Mouse (Mus musculus): ENCODE measurements at regions not wholly inside any gene's neighbourhood (a gene's known extent, or its start where the extent isn't known, plus 50 kb on each side); places are given as distances from the start of the nearest gene placed in this dataset.
A peak's percentile ranks its signal among the peaks of the same experiment; 100 is the strongest.
"Not testable (repeated sequence)": the region's sequence is repeated elsewhere in the genome, so short reads cannot be mapped to it uniquely, and the experiment has no call there.

GRCm38 (mm10) chr17:94866630-94867029 is 116.8 kb upstream of the Mettl4 start:
- intact Hi-C loops (cut with DNase I): no loop called here
- no peak for DNase-seq

- DNase-seq: peak; percentile 56 to 59
- intact Hi-C loops (cut with DNase I): not testable (repeated sequence)
These were observed 114.9 kb upstream of the Mettl4 start for GRCm38 (mm10) chr17:94864531-94865318.

DNA sequence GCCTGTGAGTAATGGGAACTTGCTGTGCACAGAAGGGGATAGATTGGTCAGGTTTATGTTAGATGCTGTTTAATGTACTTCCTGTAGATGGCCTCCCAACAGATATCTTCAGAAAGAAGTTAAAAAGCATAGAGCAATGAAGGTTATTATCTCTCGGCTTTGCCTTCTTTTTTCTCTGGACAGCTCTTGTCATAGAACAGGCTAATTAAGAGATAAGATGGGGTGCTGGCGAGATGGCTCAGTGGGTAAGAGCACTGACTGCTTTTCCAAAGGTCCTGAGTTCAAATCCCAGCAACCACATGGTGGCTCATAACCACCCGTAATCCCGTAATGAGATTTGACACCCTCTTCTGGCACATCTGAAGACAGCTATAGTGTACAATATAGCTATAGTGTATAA is 104.9 kb upstream of the Mettl4 start:
- intact Hi-C loops (cut with DNase I); DNase-seq: not testable (repeated sequence)

DNA sequence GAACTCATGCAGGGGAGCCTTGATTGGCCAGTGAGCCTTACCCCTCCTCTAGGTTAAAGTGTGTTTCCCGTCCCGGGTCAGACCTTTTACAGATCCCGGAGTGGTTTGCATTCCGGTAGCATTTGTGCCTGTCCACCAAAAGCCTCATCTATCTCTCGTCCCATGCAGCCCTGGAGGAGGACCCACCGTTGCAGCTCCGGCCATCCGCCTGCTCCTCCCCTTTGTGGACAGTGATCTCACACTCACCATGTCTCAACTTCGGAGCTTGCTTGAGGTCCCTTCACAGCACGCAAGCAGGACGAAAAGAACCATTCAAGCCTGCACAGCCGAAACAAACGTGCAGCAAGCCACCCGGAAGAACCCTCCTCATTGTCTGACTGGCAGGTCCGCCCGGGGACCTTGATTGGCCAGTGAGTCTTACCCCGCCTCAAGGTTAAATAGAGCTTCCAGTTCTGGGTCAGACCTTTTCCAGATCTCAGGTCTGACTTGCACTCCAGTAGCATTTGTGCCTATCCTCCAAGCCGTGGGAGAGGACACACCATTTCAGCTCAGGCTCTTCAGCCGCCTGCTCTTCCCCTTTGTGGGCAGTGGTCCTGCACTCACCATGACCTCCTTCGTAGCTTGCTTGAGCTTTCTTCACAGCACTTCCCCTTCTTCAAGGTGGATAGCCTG is 84.8 kb upstream of the Mettl4 start:
- peak; percentile 79 to 80 for DNase-seq
- intact Hi-C loops (cut with DNase I): loop anchor here (2.0 kb wide), 1 partner anchor 86 kb away; no protein-coding TSS in a partner anchor

- intact Hi-C loops (cut with DNase I): loop anchor here (2.0 kb wide), 1 partner anchor 85 kb away; no protein-coding TSS in a partner anchor
- DNase-seq: peak in 1 of 2 experiments; percentile 2
These were observed 84.2 kb upstream of the Mettl4 start for GRCm38 (mm10) chr17:94834067-94834445.

DNA sequence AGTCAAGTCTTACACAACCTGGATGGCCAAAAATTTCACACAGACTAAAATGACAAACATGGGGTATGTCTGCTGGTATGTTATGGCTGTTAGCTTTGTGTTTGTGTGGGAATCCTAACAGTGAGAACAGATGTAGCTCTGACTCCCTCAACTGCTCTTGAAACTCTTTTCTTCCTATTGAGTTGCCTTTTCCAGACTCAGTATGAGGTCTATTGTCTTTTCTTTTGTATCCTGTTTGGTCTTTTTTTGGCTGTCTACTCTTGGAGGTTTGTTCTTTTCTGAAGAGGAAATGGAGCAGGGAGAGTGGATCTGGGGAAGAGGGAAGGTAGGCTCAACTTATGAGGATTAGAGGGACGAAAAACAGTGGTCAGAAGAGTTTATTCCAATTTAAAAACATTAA is 76.6 kb upstream of the Mettl4 start:
- intact Hi-C loops (cut with DNase I); DNase-seq: not testable (repeated sequence)

DNA sequence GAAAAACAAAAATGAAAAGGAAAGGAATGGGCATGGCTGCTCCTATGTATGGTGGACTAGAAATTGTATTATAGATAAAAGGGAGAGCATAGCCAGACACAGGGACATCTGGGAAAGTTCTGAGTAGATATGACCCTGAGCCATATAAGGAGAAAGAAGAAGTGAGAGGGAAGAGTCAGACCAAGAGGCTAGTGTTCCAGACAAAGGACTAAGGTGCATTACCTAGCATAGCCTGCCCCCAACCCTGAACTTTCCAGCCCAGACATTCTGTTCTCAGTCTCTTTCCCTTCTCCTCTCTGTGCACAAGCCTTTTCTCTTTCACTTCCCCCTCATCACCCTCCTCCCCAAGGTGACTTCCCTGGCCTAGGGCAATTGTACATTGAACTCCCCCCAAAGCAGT is 58.9 kb upstream of the Mettl4 start:
- intact Hi-C loops (cut with DNase I): no loop called here
- no peak for DNase-seq

Measured in heart, postnatal 36 days (tissue).